ENCODE assay signal across 8 mouse cellular contexts in genomic region chr1:136051465-136051864, GRCm38 (mm10). TPM values are rescaled to one million over a fixed set of nuclear protein-coding genes. Genes with fewer than 3 reads are reported as not detected.
A peak's percentile ranks its signal among the peaks of the same experiment; 100 is the strongest.
DNase-seq lines count a peak whose midpoint lies in the region; ATAC-seq lines count a peak whose summit lies in the region.

No protein-coding gene starts in this region.

- peak; percentile 79 for DNase-seq in adrenal gland, adult 2 months
- peak; percentile 95 for DNase-seq in embryo, embryonic 10 days (ENCODE audit: low spot score)
- DNase-seq in gastrocnemius, postnatal 10 days = peak; percentile 70
- peak; percentile 73 for DNase-seq in left cerebral cortex, adult 11 months (ENCODE audit: low spot score)
- DNase-seq in right cerebral cortex, postnatal 10 days (ENCODE audit: low spot score in 2 of 2) = peak; percentile 90 to 91
- DNase-seq in natural killer cell, adult 2 months (ENCODE audit: low spot score in 2 of 2) = no peak

- H3K9ac ChIP-seq in hindbrain, embryonic 16.5 days (ENCODE audit: low read depth, low read length) = no peak overlapping the region; the same call in 1 of the 2 replicates

- H3K4me1 ChIP-seq in hindbrain, embryonic 16.5 days (ENCODE audit: control insufficient read depth, insufficient read depth, low read depth, low read length) = peaks cover 17% of the 10 kb centered on the region

- peak overlapping the region; percentile 43 for H3K4me3 ChIP-seq in hindbrain, embryonic 16.5 days (ENCODE audit: low read length)

- WGBS in hindbrain, embryonic 16.5 days = under 1% methylated on average over 6 of the region's 6 CpGs

- H3K36me3 ChIP-seq in hindbrain, embryonic 16.5 days (ENCODE audit: control insufficient read depth, insufficient read depth, low read length) = no peaks in the 10 kb centered on the region

- peaks cover 17% of the 10 kb centered on the region for H3K27me3 ChIP-seq in hindbrain, embryonic 16.5 days (replicated peaks; ENCODE audit: control insufficient read depth, insufficient read depth, low read length)

- H3K4me2 ChIP-seq in hindbrain, embryonic 16.5 days (ENCODE audit: low read length) = peak overlapping the region; percentile 68

- H3K27ac ChIP-seq in hindbrain, embryonic 16.5 days (ENCODE audit: low read depth, low read length) = no peak overlapping the region

- H3K9me3 ChIP-seq in hindbrain, embryonic 16.5 days (ENCODE audit: control insufficient read depth, low read length) = no peaks in the 10 kb centered on the region

- ATAC-seq in hindbrain, embryonic 16.5 days = peak; percentile 77
- peak; percentile 36; the same call in 1 of the 2 replicates for ATAC-seq in megakaryocyte, adult 5-6 weeks (ENCODE audit: poor library complexity, severe bottlenecking)

RNA-seq across cellular contexts. Expression of gene Ascl5, which starts 0.9 kb away (rescaled TPM):
- total RNA-seq in adrenal gland, adult 2 months (2021) = not detected
- 0.39 TPM in 1 of 2 replicates, not detected in the other for polyA plus RNA-seq in adrenal gland, adult 2 months (2012; rRNA removed)
- not detected for total RNA-seq in gastrocnemius, postnatal 10 days (2021)
- not detected in 2 replicates for polyA plus RNA-seq in hindbrain, embryonic 16.5 days (2015; fragmentation: Nextera tagmentation; extraction: Ambion mirVana)
- not detected in 2 replicates for total RNA-seq in megakaryocyte, adult 5-6 weeks (2015)
- not detected in 2 replicates for total RNA-seq in megakaryocyte, adult 5-6 weeks (2017)

RNA-seq across cellular contexts. Expression of gene Cacna1s, which starts 1.1 kb away (rescaled TPM):
- 1 to 10 TPM in 1 of 2 experiments, under 1 TPM in 1; 0.17 to 1.2 TPM for total RNA-seq in adrenal gland, adult 2 months (2021)
- polyA plus RNA-seq in adrenal gland, adult 2 months (2012; rRNA removed) = 0.15 and 0.40 TPM in 2 replicates
- 100 to 1,000 TPM; 558 to 576 TPM for total RNA-seq in gastrocnemius, postnatal 10 days (2021)
- 0.45 and 0.66 TPM in 2 replicates for polyA plus RNA-seq in hindbrain, embryonic 16.5 days (2015; fragmentation: Nextera tagmentation; extraction: Ambion mirVana)
- 0.05 TPM in 1 of 2 replicates, not detected in the other for total RNA-seq in megakaryocyte, adult 5-6 weeks (2015)
- not detected in 2 replicates for total RNA-seq in megakaryocyte, adult 5-6 weeks (2017)

RNA-seq across cellular contexts. Expression of gene Tmem9, which starts 43.5 kb away (rescaled TPM):
- 10 to 100 TPM; 39.5 to 46.4 TPM for total RNA-seq in adrenal gland, adult 2 months (2021)
- polyA plus RNA-seq in adrenal gland, adult 2 months (2012; rRNA removed) = 102 and 112 TPM in 2 replicates
- total RNA-seq in gastrocnemius, postnatal 10 days (2021) = 10 to 100 TPM; 27.2 to 29.0 TPM
- 188 and 207 TPM in 2 replicates for polyA plus RNA-seq in hindbrain, embryonic 16.5 days (2015; fragmentation: Nextera tagmentation; extraction: Ambion mirVana)
- total RNA-seq in megakaryocyte, adult 5-6 weeks (2015) = 2.5 and 3.9 TPM in 2 replicates
- 2.8 and 3.7 TPM in 2 replicates for total RNA-seq in megakaryocyte, adult 5-6 weeks (2017)

RNA-seq across cellular contexts. Expression of gene Igfn1, which starts 45.3 kb away (rescaled TPM):
- under 1 TPM in 1 of 2 experiments, not detected in 1; 0.17 TPM for total RNA-seq in adrenal gland, adult 2 months (2021)
- 0.16 and 0.17 TPM in 2 replicates for polyA plus RNA-seq in adrenal gland, adult 2 months (2012; rRNA removed)
- total RNA-seq in gastrocnemius, postnatal 10 days (2021) = 10 to 100 TPM; 18.2 to 31.6 TPM
- polyA plus RNA-seq in hindbrain, embryonic 16.5 days (2015; fragmentation: Nextera tagmentation; extraction: Ambion mirVana) = 0.05 TPM in 1 of 2 replicates, not detected in the other
- not detected in 2 replicates for total RNA-seq in megakaryocyte, adult 5-6 weeks (2015)
- not detected in 2 replicates for total RNA-seq in megakaryocyte, adult 5-6 weeks (2017)

Comparison
In these comparisons a context has a peak if more than half of its experiments do, and no peak if none do; other contexts are left out.
1. DNase-seq: peak in adrenal gland, adult 2 months (single experiment), embryo, embryonic 10 days (single experiment), gastrocnemius, postnatal 10 days (single experiment), left cerebral cortex, adult 11 months (single experiment) and right cerebral cortex, postnatal 10 days (2 of 2); none in natural killer cell, adult 2 months (0 of 2).
2. RNA of gene Cacna1s, which starts 1.1 kb away (total RNA-seq): 558 to 576 TPM in gastrocnemius, postnatal 10 days; 0.17 to 1.2 TPM in adrenal gland, adult 2 months and 0.05 TPM in megakaryocyte, adult 5-6 weeks; every median in the first group is over 100 times any median in the second.
3. RNA of gene Tmem9, which starts 43.5 kb away (total RNA-seq): 39.5 to 46.4 TPM in adrenal gland, adult 2 months and 27.2 to 29.0 TPM in gastrocnemius, postnatal 10 days; 2.5 to 3.9 TPM in megakaryocyte, adult 5-6 weeks; every median in the first group is over 4 times any median in the second.